Mouse (Mus musculus): ENCODE measurements at regions not wholly inside any gene's neighbourhood (a gene's known extent, or its start where the extent isn't known, plus 50 kb on each side); places are given as distances from the start of the nearest gene placed in this dataset.

- Histone ChIP-seq H3K9me3 (replicated peaks; ENCODE audit: insufficient read depth, low read length) (no peaks in the 10 kb centered on the region), H3K4me3 (ENCODE audit: control insufficient read depth in 1 of 2, insufficient read depth in 1 of 2, low read depth in 2 of 2, low read length in 2 of 2) (peak overlapping the region; percentile 77 to 80), H3K27ac (ENCODE audit: control insufficient read depth, low read depth, low read length) (peak overlapping the region; percentile 66; the same call in 1 of the 2 replicates), H3K36me3 (ENCODE audit: control insufficient read depth in 1 of 2, insufficient read depth in 2 of 2, low read length in 2 of 2) (no peaks in the 10 kb centered on the region), H3K9ac (ENCODE audit: control insufficient read depth, low read depth, low read length, poor library complexity, severe bottlenecking) (peak overlapping the region; percentile 66), H3K79me2 (ENCODE audit: control insufficient read depth, insufficient read depth, low read length, poor library complexity) (no peaks in the 10 kb centered on the region), H3K4me1 (ENCODE audit: control insufficient read depth in 1 of 2, insufficient read depth in 2 of 2, low read length in 2 of 2) (no peaks in the 10 kb centered on the region; a peak in 1 of 4 replicates), H3K27me3 (ENCODE audit: control insufficient read depth in 1 of 2, insufficient read depth in 2 of 2, low read length in 2 of 2) (no peaks in the 10 kb centered on the region; a peak in 2 of 4 replicates)
- peak; percentile 80 for DNase-seq (ENCODE audit: low read depth, low spot score)
- TF ChIP-seq RCOR1 (IDR thresholded peaks at IDR 0.05; ENCODE audit: low read depth, low read length) (no peak), CHD2 (IDR thresholded peaks at IDR 0.05; ENCODE audit: low read length) (no peak), KAT2A (conservative IDR thresholded peaks at IDR 0.05; ENCODE audit: low read depth, low read length) (no peak), MYB (IDR thresholded peaks at IDR 0.05; ENCODE audit: low read depth, low read length) (0 out of 2 replicates have a peak, but pooled peaks have one; percentile 22), USF2 (IDR thresholded peaks at IDR 0.05; ENCODE audit: borderline replicate concordance in 1 of 2, insufficient read depth in 1 of 2, low read depth in 1 of 2, low read length in 2 of 2) (no peak), MAFK (IDR thresholded peaks at IDR 0.05; ENCODE audit: borderline replicate concordance, low read depth, low read length) (no peak), GATA1 (IDR thresholded peaks at IDR 0.05; ENCODE audit: low read depth, low read length) (no peak), JUND (IDR thresholded peaks at IDR 0.05; ENCODE audit: low read depth, low read length) (no peak), SMC3 (IDR thresholded peaks at IDR 0.05; ENCODE audit: low read depth, low read length) (peak; percentile 65), POLR2AphosphoS5 (IDR thresholded peaks at IDR 0.05; ENCODE audit: borderline replicate concordance, low read depth, low read length) (no peak), POLR2A (IDR thresholded peaks at IDR 0.05; ENCODE audit: control insufficient read depth in 1 of 2, insufficient read depth in 1 of 2, low read depth in 1 of 2, low read length in 2 of 2, poor library complexity in 1 of 2) (no peak), USF1 (IDR thresholded peaks at IDR 0.05; ENCODE audit: low read depth, low read length) (no peak), ZMIZ1 (IDR thresholded peaks at IDR 0.05; ENCODE audit: low read depth, low read length) (no peak), MYC (IDR thresholded peaks at IDR 0.05; ENCODE audit: low read depth, low read length) (no peak; the same call in 1 of the 2 replicates), GABPA (IDR thresholded peaks at IDR 0.05; ENCODE audit: low read depth, low read length) (no peak), ELF1 (IDR thresholded peaks at IDR 0.05; ENCODE audit: low read depth, low read length) (no peak), NELFE (IDR thresholded peaks at IDR 0.05; ENCODE audit: low read depth, low read length) (no peak), MEF2A (IDR thresholded peaks at IDR 0.05; ENCODE audit: extremely low read depth, insufficient replicate concordance, low read depth, low read length, poor library complexity, severe bottlenecking) (no peak), EP300 (IDR thresholded peaks at IDR 0.05; ENCODE audit: low read depth in 1 of 2, low read length in 2 of 2) (no peak), MXI1 (IDR thresholded peaks at IDR 0.05; ENCODE audit: low read depth, low read length) (no peak), MAZ (IDR thresholded peaks at IDR 0.05; ENCODE audit: low read depth, low read length) (no peak; the same call in 1 of the 2 replicates), NRF1 (IDR thresholded peaks at IDR 0.05; ENCODE audit: insufficient read depth, low read depth, low read length, poor library complexity, severe bottlenecking) (no peak), ZC3H11A (IDR thresholded peaks at IDR 0.05; ENCODE audit: low read depth, low read length) (0 out of 2 replicates have a peak, but pooled peaks have one; percentile 19), POLR2AphosphoS2 (IDR thresholded peaks at IDR 0.05; ENCODE audit: low read length) (no peak), HCFC1 (IDR thresholded peaks at IDR 0.05; ENCODE audit: low read depth, low read length) (peak; percentile 51; the same call in 1 of the 2 replicates), TAL1 (IDR thresholded peaks at IDR 0.05; ENCODE audit: low read length) (no peak), CTCF (IDR thresholded peaks at IDR 0.05 in 2 of 3, conservative IDR thresholded peaks at IDR 0.05 in 1 of 3; ENCODE audit: control insufficient read depth in 1 of 3, insufficient read depth in 1 of 3, low read depth in 2 of 3, low read length in 3 of 3, poor library complexity in 1 of 3, severe bottlenecking in 1 of 3) (peak; percentile 64 to 79 (median 68)), UBTF (IDR thresholded peaks at IDR 0.05; ENCODE audit: borderline replicate concordance, insufficient read depth, low read depth, low read length) (no peak), RAD21 (IDR thresholded peaks at IDR 0.05; ENCODE audit: low read depth, low read length) (peak; percentile 31)
Observed at GRCm38 (mm10) chr1:136726145-136726935, 101.6 kb downstream of the Zfp281 start.
